Mouse (Mus musculus): ENCODE data around the gene Dll1. TPM values are rescaled to one million over a fixed set of nuclear protein-coding genes. Genes with fewer than 3 reads are reported as not detected.

Dll1 gene
- 0.92 and 1.1 TPM in 2 replicates for polyA plus RNA-seq (2012; rRNA removed)

GRCm38 (mm10) chr17:15376494-15377181 lies at the start of gene Dll1:
TSS of gene Dll1 (minus strand) at chr17:15376872.

DNA sequence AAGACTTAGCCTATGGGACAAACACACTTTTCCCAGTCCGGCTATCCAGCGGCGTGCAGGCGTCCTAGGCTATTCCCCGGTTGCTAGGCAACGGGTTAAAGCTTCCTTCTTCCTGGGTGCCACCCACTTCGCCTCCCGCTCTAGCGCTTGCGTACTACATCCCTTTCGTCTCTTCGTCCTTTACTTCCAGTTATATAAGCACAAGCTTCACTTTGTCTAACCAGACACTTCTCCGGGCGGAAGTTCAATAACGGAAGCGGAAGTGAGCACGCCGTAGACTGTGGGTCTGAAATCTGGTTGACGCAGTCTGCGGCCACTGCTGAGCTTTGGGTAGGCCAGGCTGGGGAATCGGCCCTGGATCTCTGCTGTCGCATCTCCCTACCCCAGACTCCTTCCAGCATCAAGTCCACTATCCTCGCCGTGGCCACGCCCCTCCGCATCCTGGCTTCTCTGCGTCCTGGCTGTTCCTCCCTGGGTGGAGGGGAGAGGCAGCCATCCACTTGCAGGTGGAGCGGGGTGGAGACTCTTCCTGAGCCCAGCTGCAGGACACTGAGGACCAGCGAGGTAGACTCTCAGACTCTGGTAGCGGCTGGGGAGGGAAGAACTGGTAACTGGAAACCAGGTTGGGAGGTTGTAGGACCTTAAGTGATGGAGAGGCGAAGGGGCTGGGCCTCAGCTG lies 19.5 kb upstream of the Dll1 start, which contains the start of gene Fam120b:
Gene Fam120b, plus strand, starts transcription at position 206 of the 679 bp plus-strand sequence.

Other genes starting within 250 kb of the Dll1 start
- gene Fam120b, start 19.3 kb upstream of the Dll1 start, polyA plus RNA-seq (2012; rRNA removed): 2.9 and 3.1 TPM in 2 replicates
- gene Psmb1, start 122.9 kb upstream of the Dll1 start, polyA plus RNA-seq (2012; rRNA removed): 99.6 and 103 TPM in 2 replicates
- 21.7 and 25.0 TPM in 2 replicates for gene Tbp, start 123.0 kb upstream of the Dll1 start, polyA plus RNA-seq (2012; rRNA removed)
- 11.4 and 12.0 TPM in 2 replicates for gene Pdcd2, start 150.4 kb upstream of the Dll1 start, polyA plus RNA-seq (2012; rRNA removed)
- 0.66 and 0.69 TPM in 2 replicates for gene Prdm9, start 187.5 kb upstream of the Dll1 start, polyA plus RNA-seq (2012; rRNA removed)

All from liver, embryonic 14 days (tissue).